Mouse (Mus musculus): Measurements from ENCODE around the gene Scel. TPM values are rescaled to one million over a fixed set of nuclear protein-coding genes. Genes with fewer than 3 reads are reported as not detected.
"Not testable (repeated sequence)": the region's sequence is repeated elsewhere in the genome, so short reads cannot be mapped to it uniquely, and the experiment has no call there.

The Scel gene
- polyA plus RNA-seq (2014; fragmentation: Nextera tagmentation; extraction: Ambion mirVana) = 6.6 and 7.0 TPM in 2 replicates

DNA sequence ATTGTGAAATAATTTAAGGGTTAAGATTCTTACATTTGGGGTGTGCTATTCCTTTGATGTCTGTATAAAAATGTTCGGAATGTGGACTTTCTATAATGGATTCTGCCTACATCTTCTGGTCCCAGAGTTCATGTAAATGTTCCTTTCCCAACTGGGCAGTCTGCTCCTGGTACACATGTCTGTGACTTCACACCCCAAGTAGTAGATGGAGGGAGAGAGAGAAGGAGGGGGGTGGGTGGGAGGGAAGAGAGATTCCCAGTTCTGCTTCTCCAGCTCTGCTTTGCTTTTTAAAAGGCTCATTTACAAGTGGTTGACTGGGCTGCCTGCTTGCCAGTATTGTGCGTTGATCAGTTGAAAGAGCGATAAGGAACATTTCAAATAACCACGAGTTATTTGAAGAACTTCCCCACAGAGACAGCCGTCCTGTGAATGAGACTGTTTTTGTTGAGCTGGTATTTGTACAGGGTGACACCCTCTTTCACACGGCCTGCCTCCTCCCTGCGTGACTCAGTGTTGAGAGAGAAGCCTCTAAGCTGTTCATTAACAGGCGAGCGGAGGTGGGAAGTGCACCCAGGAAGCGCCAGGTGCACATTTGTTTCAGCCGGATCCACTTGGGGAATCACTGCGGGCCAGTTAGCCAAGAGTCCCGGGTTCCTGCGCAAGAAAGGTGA, at the start of gene Scel:
Scel (plus strand) TSS at position 541 of the 671 bp plus-strand sequence.
- 25% methylated on average over 14 of the region's 14 CpGs for WGBS
- Histone ChIP-seq H3K27ac (replicated peaks; ENCODE audit: low read depth, low read length) (no peak within 1 kb of the TSS), H3K9me3 (ENCODE audit: control insufficient read depth, low read length) (no peaks in the 10 kb centered on the region), H3K4me2 (ENCODE audit: low read depth, low read length) (peak within 1 kb of the TSS; percentile 29; the same call in 1 of the 2 replicates), H3K4me3 (ENCODE audit: low read depth, low read length) (peak within 1 kb of the TSS; percentile 7; the same call in 1 of the 2 replicates), H3K27me3 (replicated peaks; ENCODE audit: control insufficient read depth, insufficient read depth, low read length) (0 out of 2 replicates have a peak, but pooled peaks cover 6% of the 10 kb centered on the region), H3K4me1 (ENCODE audit: control insufficient read depth, insufficient read depth, low read length) (no peaks in the 10 kb centered on the region), H3K36me3 (ENCODE audit: control insufficient read depth, insufficient read depth, low read length) (no peaks in the 10 kb centered on the region), H3K9ac (ENCODE audit: low read depth, low read length) (no peak within 1 kb of the TSS)
- peak; percentile 50 for DNase-seq (ENCODE audit: low spot score)
- 0 out of 2 replicates have a peak, but pooled peaks have one; percentile 37 for ATAC-seq (ENCODE audit: low read depth)

DNA sequence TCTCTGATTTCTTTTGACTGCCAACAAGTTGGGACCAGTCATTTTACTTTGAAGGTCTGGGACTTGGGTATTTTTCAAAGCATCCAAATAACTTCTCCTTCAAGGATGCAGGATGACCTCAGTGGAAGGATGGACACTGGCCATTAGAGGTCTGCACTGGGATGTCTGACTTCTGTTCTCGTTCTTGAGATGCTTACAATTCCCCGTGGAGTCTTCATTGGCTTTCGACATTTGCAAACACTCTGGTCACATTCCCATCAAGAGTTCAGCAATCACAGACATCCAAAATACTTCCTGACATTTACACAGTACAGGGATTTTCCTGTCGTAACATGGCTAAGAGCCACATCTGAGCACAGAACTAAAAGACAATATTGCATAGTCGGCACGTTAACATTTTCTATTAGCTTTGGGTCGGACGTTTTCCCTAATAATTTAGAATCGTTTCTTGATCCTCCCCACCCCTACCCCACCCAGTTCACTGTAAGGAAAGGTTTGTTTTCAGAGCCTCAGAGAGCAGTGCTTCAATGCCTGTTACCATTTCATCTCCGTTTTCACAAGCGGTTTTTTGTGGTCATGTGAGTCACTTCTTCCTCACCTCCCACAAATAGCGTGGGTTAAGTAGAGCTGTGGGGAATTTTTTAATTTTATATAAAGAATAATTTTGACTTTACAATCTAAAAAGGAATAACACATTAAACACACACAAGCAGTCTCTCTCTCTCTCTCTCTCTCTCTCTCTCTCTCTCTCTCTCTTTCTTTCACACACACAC, 44.3 kb upstream of the Scel start:
- Histone ChIP-seq H3K9me3 (ENCODE audit: control insufficient read depth, low read length) (no peaks in the 10 kb centered on the region), H3K9ac (ENCODE audit: low read depth, low read length) (no peak overlapping the region), H3K4me2 (ENCODE audit: low read depth, low read length) (peak overlapping the region; percentile 43), H3K4me3 (ENCODE audit: low read depth, low read length) (no peak overlapping the region), H3K27ac (replicated peaks; ENCODE audit: low read depth, low read length) (no peak overlapping the region), H3K4me1 (ENCODE audit: control insufficient read depth, insufficient read depth, low read length) (no peaks in the 10 kb centered on the region), H3K27me3 (replicated peaks; ENCODE audit: control insufficient read depth, insufficient read depth, low read length) (no peaks in the 10 kb centered on the region), H3K36me3 (ENCODE audit: control insufficient read depth, insufficient read depth, low read length) (no peaks in the 10 kb centered on the region)
- WGBS = 63% methylated on average over 12 of the region's 12 CpGs
- no peak for DNase-seq (ENCODE audit: low spot score)
- no peak for ATAC-seq (ENCODE audit: low read depth)

- DNase-seq (ENCODE audit: low spot score) (peak; percentile 91), ATAC-seq (ENCODE audit: low read depth) (peak; percentile 87)
- peak overlapping the region; percentile 43 for H3K4me2 ChIP-seq (ENCODE audit: low read depth, low read length)
- H3K27ac ChIP-seq (replicated peaks; ENCODE audit: low read depth, low read length) = no peak overlapping the region
- H3K9ac ChIP-seq (ENCODE audit: low read depth, low read length) = 0 out of 2 replicates have a peak overlapping the region, but pooled peaks have one; percentile 22
- no peaks in the 10 kb centered on the region for H3K9me3 ChIP-seq (ENCODE audit: control insufficient read depth, low read length)
- H3K36me3 ChIP-seq (ENCODE audit: control insufficient read depth, insufficient read depth, low read length) = no peaks in the 10 kb centered on the region
- 50% methylated on average over 12 of the region's 12 CpGs for WGBS
- H3K27me3 ChIP-seq (replicated peaks; ENCODE audit: control insufficient read depth, insufficient read depth, low read length) = no peaks in the 10 kb centered on the region
- H3K4me3 ChIP-seq (ENCODE audit: low read depth, low read length) = peak overlapping the region; percentile 22
- no peaks in the 10 kb centered on the region for H3K4me1 ChIP-seq (ENCODE audit: control insufficient read depth, insufficient read depth, low read length)
Observed at GRCm38 (mm10) chr14:103469464-103470015, 43.6 kb upstream of the Scel start.

- no peaks in the 10 kb centered on the region for H3K27me3 ChIP-seq (replicated peaks; ENCODE audit: control insufficient read depth, insufficient read depth, low read length)
- H3K9ac ChIP-seq (ENCODE audit: low read depth, low read length) = no peak overlapping the region
- no peaks in the 10 kb centered on the region for H3K9me3 ChIP-seq (ENCODE audit: control insufficient read depth, low read length)
- 38% methylated on average over 3 of the region's 3 CpGs for WGBS
- H3K4me1 ChIP-seq (ENCODE audit: control insufficient read depth, insufficient read depth, low read length) = no peaks in the 10 kb centered on the region
- H3K4me3 ChIP-seq (ENCODE audit: low read depth, low read length) = no peak overlapping the region
- H3K4me2 ChIP-seq (ENCODE audit: low read depth, low read length) = no peak overlapping the region
- H3K27ac ChIP-seq (replicated peaks; ENCODE audit: low read depth, low read length) = no peak overlapping the region
- no peak for ATAC-seq (ENCODE audit: low read depth)
- H3K36me3 ChIP-seq (ENCODE audit: control insufficient read depth, insufficient read depth, low read length) = no peaks in the 10 kb centered on the region
- no peak for DNase-seq (ENCODE audit: low spot score)
Observed at GRCm38 (mm10) chr14:103471074-103471778, 41.9 kb upstream of the Scel start.

DNA sequence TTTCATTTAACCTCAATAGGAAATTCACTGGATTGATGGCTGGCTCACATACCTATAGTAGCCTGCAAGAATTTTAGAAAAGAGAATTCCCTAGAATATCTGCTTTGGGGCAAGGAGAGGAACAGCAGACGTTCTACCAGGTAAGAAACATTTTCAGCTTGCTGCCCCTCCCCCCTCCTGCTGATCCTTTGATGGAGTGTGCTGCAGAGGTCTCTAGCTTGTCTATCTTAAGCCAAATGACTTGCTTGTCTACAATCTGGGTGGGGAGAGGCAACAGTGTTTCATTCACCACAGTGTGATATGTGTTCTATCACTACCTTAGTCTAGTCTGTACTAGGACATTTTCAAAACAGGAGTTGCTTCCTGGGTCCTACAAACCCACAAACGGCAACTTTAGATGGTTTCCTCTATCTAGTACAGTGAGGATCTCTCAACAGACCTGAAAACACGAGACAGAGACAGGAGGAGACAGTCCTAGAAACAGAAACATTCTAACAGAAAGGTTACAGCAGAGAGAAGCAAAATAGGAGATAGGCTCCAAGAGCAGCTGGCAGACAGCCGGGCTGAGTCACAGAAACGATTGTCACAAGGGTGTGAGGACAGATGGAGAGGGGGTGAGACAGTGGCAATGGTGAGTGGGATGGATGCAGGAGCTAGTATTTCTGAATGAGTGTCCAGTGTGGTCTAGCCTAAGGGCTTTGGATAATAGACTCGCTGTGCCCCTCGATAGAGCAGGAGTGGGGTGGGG, 41.2 kb upstream of the Scel start:
- H3K4me2 ChIP-seq (ENCODE audit: low read depth, low read length) = no peak overlapping the region
- ATAC-seq (ENCODE audit: low read depth) (no peak), DNase-seq (ENCODE audit: low spot score) (no peak)
- H3K27ac ChIP-seq (replicated peaks; ENCODE audit: low read depth, low read length) = no peak overlapping the region
- H3K9ac ChIP-seq (ENCODE audit: low read depth, low read length) = no peak overlapping the region
- H3K4me1 ChIP-seq (ENCODE audit: control insufficient read depth, insufficient read depth, low read length) = no peaks in the 10 kb centered on the region
- no peaks in the 10 kb centered on the region for H3K36me3 ChIP-seq (ENCODE audit: control insufficient read depth, insufficient read depth, low read length)
- WGBS = 52% methylated on average over 7 of the region's 7 CpGs
- H3K9me3 ChIP-seq (ENCODE audit: control insufficient read depth, low read length) = no peaks in the 10 kb centered on the region
- no peak overlapping the region for H3K4me3 ChIP-seq (ENCODE audit: low read depth, low read length)
- no peaks in the 10 kb centered on the region for H3K27me3 ChIP-seq (replicated peaks; ENCODE audit: control insufficient read depth, insufficient read depth, low read length)

GRCm38 (mm10) chr14:103472554-103472905, 40.6 kb upstream of the Scel start:
- Histone ChIP-seq H3K9ac (ENCODE audit: low read depth, low read length) (no peak overlapping the region), H3K27ac (replicated peaks; ENCODE audit: low read depth, low read length) (no peak overlapping the region), H3K4me1 (ENCODE audit: control insufficient read depth, insufficient read depth, low read length) (no peaks in the 10 kb centered on the region), H3K36me3 (ENCODE audit: control insufficient read depth, insufficient read depth, low read length) (no peaks in the 10 kb centered on the region), H3K4me2 (ENCODE audit: low read depth, low read length) (no peak overlapping the region), H3K27me3 (replicated peaks; ENCODE audit: control insufficient read depth, insufficient read depth, low read length) (no peaks in the 10 kb centered on the region), H3K4me3 (ENCODE audit: low read depth, low read length) (no peak overlapping the region), H3K9me3 (ENCODE audit: control insufficient read depth, low read length) (no peaks in the 10 kb centered on the region)
- ATAC-seq (ENCODE audit: low read depth) (no peak), DNase-seq (ENCODE audit: low spot score) (no peak)
- 77% methylated on average over 2 of the region's 2 CpGs for WGBS

- H3K4me2 ChIP-seq (ENCODE audit: low read depth, low read length) = no peak overlapping the region
- H3K4me3 ChIP-seq (ENCODE audit: low read depth, low read length) = no peak overlapping the region
- H3K9ac ChIP-seq (ENCODE audit: low read depth, low read length) = no peak overlapping the region
- H3K9me3 ChIP-seq (ENCODE audit: control insufficient read depth, low read length) = no peaks in the 10 kb centered on the region
- H3K36me3 ChIP-seq (ENCODE audit: control insufficient read depth, insufficient read depth, low read length) = no peaks in the 10 kb centered on the region
- 73% methylated on average over 7 of the region's 7 CpGs for WGBS
- no peaks in the 10 kb centered on the region for H3K4me1 ChIP-seq (ENCODE audit: control insufficient read depth, insufficient read depth, low read length)
- DNase-seq (ENCODE audit: low spot score) (no peak), ATAC-seq (ENCODE audit: low read depth) (no peak)
- no peak overlapping the region for H3K27ac ChIP-seq (replicated peaks; ENCODE audit: low read depth, low read length)
- H3K27me3 ChIP-seq (replicated peaks; ENCODE audit: control insufficient read depth, insufficient read depth, low read length) = no peaks in the 10 kb centered on the region
Observed at GRCm38 (mm10) chr14:103475312-103475711, 37.8 kb upstream of the Scel start.

- H3K9ac ChIP-seq (ENCODE audit: low read depth, low read length); H3K27ac ChIP-seq (replicated peaks; ENCODE audit: low read depth, low read length); H3K27me3 ChIP-seq (replicated peaks; ENCODE audit: control insufficient read depth, insufficient read depth, low read length); ATAC-seq (ENCODE audit: low read depth); H3K4me2 ChIP-seq (ENCODE audit: low read depth, low read length); H3K36me3 ChIP-seq (ENCODE audit: control insufficient read depth, insufficient read depth, low read length); H3K4me1 ChIP-seq (ENCODE audit: control insufficient read depth, insufficient read depth, low read length); DNase-seq (ENCODE audit: low spot score); H3K4me3 ChIP-seq (ENCODE audit: low read depth, low read length); H3K9me3 ChIP-seq (ENCODE audit: control insufficient read depth, low read length): not testable (repeated sequence)
- WGBS = 70% methylated on average over 3 of the region's 3 CpGs
Observed at GRCm38 (mm10) chr14:103476232-103476631, 36.9 kb upstream of the Scel start.
